Mouse (Mus musculus) heart, adult 2 months (tissue): ENCODE data around the gene Selenok.
A peak's percentile ranks its signal among the peaks of the same experiment; 100 is the strongest.

Experiments
- CTCF ChIP-seq: fragments of 200-600 bp; IDR thresholded peaks from 2 replicates; pipeline ENCODE4 v1.8.1; 2022; ENCODE audit warnings: antibody characterized with exemption, mild to moderate bottlenecking, moderate library complexity
- EP300 ChIP-seq: fragments of 200-500 bp; IDR thresholded peaks from 2 replicates; pipeline ENCODE4 v1.6.1; 2011; ENCODE audit warnings: low read depth, low read length, control low read depth; ENCODE audit not compliant: insufficient read depth
- POLR2A ChIP-seq: fragments of 200-500 bp; IDR thresholded peaks from 2 replicates; pipeline ENCODE4 v1.6.1; 2011; ENCODE audit warnings: mild to moderate bottlenecking, low read depth, low read length, control low read depth; ENCODE audit not compliant: insufficient read depth

DNA sequence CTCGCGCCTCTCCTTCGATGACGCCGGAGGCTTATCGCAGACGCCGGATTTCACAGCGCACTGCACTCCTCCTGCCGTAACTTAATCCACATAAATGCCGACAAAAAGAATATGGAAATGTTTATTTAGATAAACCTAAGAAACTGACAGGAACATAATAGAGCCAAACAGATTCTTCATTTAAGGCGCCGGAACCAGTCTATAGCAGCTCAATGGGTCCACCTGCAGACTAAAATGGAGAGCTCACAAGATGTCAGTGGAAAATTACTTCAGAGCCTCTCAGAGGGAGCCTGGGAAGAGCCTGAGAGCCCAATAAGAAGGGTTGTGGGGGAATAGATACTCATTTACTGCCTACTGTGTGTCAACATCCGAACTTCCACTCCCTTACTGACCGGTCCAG, 30.6 kb upstream of the Selenok start:
- TF ChIP-seq POLR2A (no peak), EP300 (no peak), CTCF (peak; percentile 33)
